Mouse (Mus musculus) urinary bladder, adult 2 months (tissue): ENCODE measurements around the gene Rnf130. TPM values are rescaled to one million over a fixed set of nuclear protein-coding genes. Genes with fewer than 3 reads are reported as not detected.

Experiments
- DNase-seq: peaks from one replicate; pipeline ENCODE4 v3.0.0; 2022; ENCODE audit warnings: low spot score
- polyA plus RNA-seq: library from polyadenylated mRNA; depleted of rRNA; stranded (reverse); fragments of >200 nt; gene quantifications from 2 replicates; pipeline ENCODE4 v1.2.3, GENCODE M21; 2012; rRNA removed

Rnf130 gene
- polyA plus RNA-seq, 1 experiment, result 69.6 TPM

GRCm38 (mm10) chr11:50138206-50138822, 113.2 kb downstream of the Rnf130 start:
- DNase-seq, result no peak

GRCm38 (mm10) chr11:50139571-50139970, 114.4 kb downstream of the Rnf130 start:
- DNase-seq, result no peak

- no peak for DNase-seq
Observed at GRCm38 (mm10) chr11:50145529-50145928, 120.4 kb downstream of the Rnf130 start.

GRCm38 (mm10) chr11:50146121-50146520, 121.0 kb downstream of the Rnf130 start:
- no peak for DNase-seq

GRCm38 (mm10) chr11:50147267-50147957, 122.3 kb downstream of the Rnf130 start:
- no peak for DNase-seq

- DNase-seq, result no peak
Observed at GRCm38 (mm10) chr11:50147958-50148476, 122.9 kb downstream of the Rnf130 start.

- no peak for DNase-seq
Observed at GRCm38 (mm10) chr11:50149200-50149599, 124.1 kb downstream of the Rnf130 start.

- no peak for DNase-seq
Observed at GRCm38 (mm10) chr11:50149603-50150150, 124.5 kb downstream of the Rnf130 start.

- DNase-seq, result no peak
Observed at GRCm38 (mm10) chr11:50151374-50151773, 126.2 kb downstream of the Rnf130 start.

GRCm38 (mm10) chr11:50154166-50154565, 129.0 kb downstream of the Rnf130 start:
- no peak for DNase-seq

Other genes with a start within 250 kb of the Rnf130 start
- 11.3 and 13.6 TPM in 2 replicates for gene Gfpt2, start 231.2 kb upstream of the Rnf130 start, polyA plus RNA-seq
- 36.5 and 37.6 TPM in 2 replicates for gene Mapk9, start 178.6 kb upstream of the Rnf130 start, polyA plus RNA-seq
- 2.0 and 2.5 TPM in 2 replicates for gene Rasgef1c, start 123.5 kb upstream of the Rnf130 start, polyA plus RNA-seq
- 36.3 and 45.8 TPM in 2 replicates for gene Tbc1d9b, start 106.0 kb downstream of the Rnf130 start, polyA plus RNA-seq
- 8.7 and 11.5 TPM in 2 replicates for gene Mrnip, start 149.1 kb downstream of the Rnf130 start, polyA plus RNA-seq
- gene Sqstm1, start 185.5 kb downstream of the Rnf130 start, polyA plus RNA-seq, result 317 and 373 TPM in 2 replicates
- 47.4 and 54.3 TPM in 2 replicates for gene Mgat4b, start 185.5 kb downstream of the Rnf130 start, polyA plus RNA-seq
- 16.8 and 36.1 TPM in 2 replicates for gene Ltc4s, start 213.3 kb downstream of the Rnf130 start, polyA plus RNA-seq